Mouse (Mus musculus): Measurements from ENCODE around the gene Ift81. TPM values are rescaled to one million over a fixed set of nuclear protein-coding genes. Genes with fewer than 3 reads are reported as not detected.

The Ift81 gene
- polyA plus RNA-seq, 1 experiment from 2014 or later = 2.7 TPM

GRCm38 (mm10) chr5:122636308-122636707 is 22.0 kb upstream of the Ift81 start:
- H3K9me3 ChIP-seq (ENCODE audit: low read length) = no peaks in the 10 kb centered on the region
- ATAC-seq (no peak), DNase-seq (no peak)
- TF ChIP-seq EP300 (IDR thresholded peaks at IDR 0.05; ENCODE audit: low read depth) = no peak
- no peak for TF ChIP-seq CTCF (IDR thresholded peaks at IDR 0.05; ENCODE audit: low read depth)
- H3K4me1 ChIP-seq (ENCODE audit: insufficient read depth) = peaks cover 3% of the 10 kb centered on the region; the same call in 1 of the 2 replicates
- H3K36me3 ChIP-seq (replicated peaks; ENCODE audit: insufficient read depth, low read length) = no peaks in the 10 kb centered on the region
- no peak overlapping the region for H3K27ac ChIP-seq (ENCODE audit: low read depth)
- H3K4me2 ChIP-seq (ENCODE audit: low read depth, low read length) = no peak overlapping the region
- no peak overlapping the region for H3K9ac ChIP-seq (replicated peaks)
- H3K27me3 ChIP-seq (ENCODE audit: insufficient read depth, low read length) = no peaks in the 10 kb centered on the region
- H3K4me3 ChIP-seq (ENCODE audit: low read depth, low read length) = no peak overlapping the region
- 75% methylated on average over 9 of the region's 9 CpGs for WGBS (ENCODE audit: insufficient replicate concordance)

DNA sequence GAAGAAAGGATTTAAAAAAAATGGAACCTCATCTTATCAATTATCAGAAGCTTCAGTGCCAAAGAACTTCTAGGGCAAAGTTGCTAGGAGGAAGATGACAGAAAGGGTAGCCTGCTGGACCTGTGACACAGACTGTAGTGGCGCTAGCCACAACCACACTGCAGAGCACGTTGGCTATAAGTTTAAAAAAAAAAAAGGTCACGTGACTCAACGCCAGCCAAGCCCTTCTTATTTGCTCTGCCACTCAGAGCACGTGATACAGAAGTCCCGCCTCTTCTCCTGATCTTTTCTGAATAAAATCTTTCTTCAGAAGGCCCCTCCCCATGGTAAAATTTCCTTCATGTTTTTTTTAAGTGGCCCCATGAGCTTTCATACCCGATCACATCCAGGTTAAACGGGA is 20.9 kb upstream of the Ift81 start:
- WGBS (ENCODE audit: insufficient replicate concordance) = 56% methylated on average over 8 of the region's 8 CpGs
- Histone ChIP-seq H3K9ac (replicated peaks) (no peak overlapping the region), H3K4me3 (ENCODE audit: low read depth, low read length) (no peak overlapping the region), H3K36me3 (replicated peaks; ENCODE audit: insufficient read depth, low read length) (no peaks in the 10 kb centered on the region), H3K27me3 (ENCODE audit: insufficient read depth, low read length) (no peaks in the 10 kb centered on the region), H3K27ac (ENCODE audit: low read depth) (no peak overlapping the region), H3K4me2 (ENCODE audit: low read depth, low read length) (no peak overlapping the region), H3K4me1 (ENCODE audit: insufficient read depth) (peaks cover 3% of the 10 kb centered on the region; the same call in 1 of the 2 replicates), H3K9me3 (ENCODE audit: low read length) (no peaks in the 10 kb centered on the region)
- no peak for ATAC-seq
- DNase-seq = no peak
- TF ChIP-seq CTCF (IDR thresholded peaks at IDR 0.05; ENCODE audit: low read depth) = no peak
- TF ChIP-seq EP300 (IDR thresholded peaks at IDR 0.05; ENCODE audit: low read depth) = no peak

GRCm38 (mm10) chr5:122627243-122627642 is 12.9 kb upstream of the Ift81 start:
- Histone ChIP-seq H3K36me3 (replicated peaks; ENCODE audit: insufficient read depth, low read length) (no peaks in the 10 kb centered on the region), H3K4me3 (ENCODE audit: low read depth, low read length) (no peak overlapping the region), H3K4me2 (ENCODE audit: low read depth, low read length) (no peak overlapping the region), H3K9me3 (ENCODE audit: low read length) (no peaks in the 10 kb centered on the region), H3K4me1 (ENCODE audit: insufficient read depth) (no peaks in the 10 kb centered on the region), H3K9ac (replicated peaks) (no peak overlapping the region), H3K27ac (ENCODE audit: low read depth) (no peak overlapping the region), H3K27me3 (ENCODE audit: insufficient read depth, low read length) (no peaks in the 10 kb centered on the region)
- WGBS (ENCODE audit: insufficient replicate concordance) = 37% methylated on average over 2 of the region's 2 CpGs
- DNase-seq (peak; percentile 87), ATAC-seq (peak; percentile 77)
- peak; percentile 96 for TF ChIP-seq CTCF (IDR thresholded peaks at IDR 0.05; ENCODE audit: low read depth)
- no peak for TF ChIP-seq EP300 (IDR thresholded peaks at IDR 0.05; ENCODE audit: low read depth)

GRCm38 (mm10) chr5:122625565-122626252 is 11.4 kb upstream of the Ift81 start:
- Histone ChIP-seq H3K4me1 (ENCODE audit: insufficient read depth) (peaks cover 4% of the 10 kb centered on the region; the same call in 1 of the 2 replicates), H3K27ac (ENCODE audit: low read depth) (no peak overlapping the region), H3K36me3 (replicated peaks; ENCODE audit: insufficient read depth, low read length) (no peaks in the 10 kb centered on the region), H3K9me3 (ENCODE audit: low read length) (no peaks in the 10 kb centered on the region), H3K9ac (replicated peaks) (no peak overlapping the region), H3K4me2 (ENCODE audit: low read depth, low read length) (no peak overlapping the region), H3K4me3 (ENCODE audit: low read depth, low read length) (no peak overlapping the region), H3K27me3 (ENCODE audit: insufficient read depth, low read length) (no peaks in the 10 kb centered on the region)
- no peak for ATAC-seq
- TF ChIP-seq EP300 (IDR thresholded peaks at IDR 0.05; ENCODE audit: low read depth) = no peak
- no peak for TF ChIP-seq CTCF (IDR thresholded peaks at IDR 0.05; ENCODE audit: low read depth)
- no peak for DNase-seq
- 69% methylated on average over 14 of the region's 14 CpGs for WGBS (ENCODE audit: insufficient replicate concordance)

- Histone ChIP-seq H3K36me3 (replicated peaks; ENCODE audit: insufficient read depth, low read length) (no peaks in the 10 kb centered on the region), H3K27me3 (ENCODE audit: insufficient read depth, low read length) (no peaks in the 10 kb centered on the region), H3K9me3 (ENCODE audit: low read length) (no peaks in the 10 kb centered on the region), H3K9ac (replicated peaks) (no peak overlapping the region), H3K4me2 (ENCODE audit: low read depth, low read length) (no peak overlapping the region), H3K4me1 (ENCODE audit: insufficient read depth) (peaks cover 4% of the 10 kb centered on the region; the same call in 1 of the 2 replicates), H3K27ac (ENCODE audit: low read depth) (no peak overlapping the region), H3K4me3 (ENCODE audit: low read depth, low read length) (no peak overlapping the region)
- no peak for TF ChIP-seq CTCF (IDR thresholded peaks at IDR 0.05; ENCODE audit: low read depth)
- no peak for TF ChIP-seq EP300 (IDR thresholded peaks at IDR 0.05; ENCODE audit: low read depth)
- ATAC-seq (no peak), DNase-seq (no peak)
- 68% methylated on average over 11 of the region's 11 CpGs for WGBS (ENCODE audit: insufficient replicate concordance)
Observed at GRCm38 (mm10) chr5:122624952-122625479, 10.7 kb upstream of the Ift81 start.

DNA sequence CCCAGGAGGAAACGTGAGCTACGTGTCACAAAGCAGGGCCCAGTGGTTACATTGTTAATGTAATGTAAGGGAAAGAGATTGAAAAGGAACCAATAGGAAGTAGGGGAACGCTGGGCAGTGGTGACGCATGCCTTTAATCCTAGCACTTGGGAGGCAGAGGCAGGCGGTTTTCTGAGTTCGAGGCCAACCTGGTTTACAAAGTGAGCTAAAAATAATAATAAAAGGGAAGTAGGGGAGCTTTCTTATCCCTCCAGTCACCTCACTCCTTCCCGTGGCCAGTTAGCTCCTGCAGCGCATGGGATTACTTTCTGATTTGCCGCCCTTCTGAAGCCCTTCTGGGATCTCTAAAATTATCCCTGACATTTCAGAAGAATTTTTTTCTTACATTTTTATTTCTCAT is 9.5 kb upstream of the Ift81 start:
- H3K4me2 ChIP-seq (ENCODE audit: low read depth, low read length) = no peak overlapping the region
- no peak for ATAC-seq
- no peak overlapping the region for H3K9ac ChIP-seq (replicated peaks)
- no peaks in the 10 kb centered on the region for H3K9me3 ChIP-seq (ENCODE audit: low read length)
- DNase-seq = no peak
- H3K4me3 ChIP-seq (ENCODE audit: low read depth, low read length) = no peak overlapping the region
- no peaks in the 10 kb centered on the region for H3K36me3 ChIP-seq (replicated peaks; ENCODE audit: insufficient read depth, low read length)
- H3K4me1 ChIP-seq (ENCODE audit: insufficient read depth) = peaks cover 4% of the 10 kb centered on the region; the same call in 1 of the 2 replicates
- WGBS (ENCODE audit: insufficient replicate concordance) = 49% methylated on average over 9 of the region's 9 CpGs
- H3K27me3 ChIP-seq (ENCODE audit: insufficient read depth, low read length) = no peaks in the 10 kb centered on the region
- no peak for TF ChIP-seq EP300 (IDR thresholded peaks at IDR 0.05; ENCODE audit: low read depth)
- no peak for TF ChIP-seq CTCF (IDR thresholded peaks at IDR 0.05; ENCODE audit: low read depth)
- no peak overlapping the region for H3K27ac ChIP-seq (ENCODE audit: low read depth)
